Mouse (Mus musculus) activated CD4-positive, CD25-positive, alpha-beta regulatory T cell, adult 4 months (primary cell): ENCODE results near the gene Adm. TPM values are rescaled to one million over a fixed set of nuclear protein-coding genes. Genes with fewer than 3 reads are reported as not detected.
"Not testable (repeated sequence)": the region's sequence is repeated elsewhere in the genome, so short reads cannot be mapped to it uniquely, and the experiment has no call there.

Source experiments
- ATAC-seq: one replicate; pipeline ENCODE4 v1.8.0; 2017
- polyA plus RNA-seq, 2 experiments: library from polyadenylated mRNA; unstranded; fragments of 100-300 nt; shearing (Covaris generic); gene quantifications; one replicate each; pipeline ENCODE4 v1.2.1; 2017

The Adm gene
- not detected for polyA plus RNA-seq

DNA sequence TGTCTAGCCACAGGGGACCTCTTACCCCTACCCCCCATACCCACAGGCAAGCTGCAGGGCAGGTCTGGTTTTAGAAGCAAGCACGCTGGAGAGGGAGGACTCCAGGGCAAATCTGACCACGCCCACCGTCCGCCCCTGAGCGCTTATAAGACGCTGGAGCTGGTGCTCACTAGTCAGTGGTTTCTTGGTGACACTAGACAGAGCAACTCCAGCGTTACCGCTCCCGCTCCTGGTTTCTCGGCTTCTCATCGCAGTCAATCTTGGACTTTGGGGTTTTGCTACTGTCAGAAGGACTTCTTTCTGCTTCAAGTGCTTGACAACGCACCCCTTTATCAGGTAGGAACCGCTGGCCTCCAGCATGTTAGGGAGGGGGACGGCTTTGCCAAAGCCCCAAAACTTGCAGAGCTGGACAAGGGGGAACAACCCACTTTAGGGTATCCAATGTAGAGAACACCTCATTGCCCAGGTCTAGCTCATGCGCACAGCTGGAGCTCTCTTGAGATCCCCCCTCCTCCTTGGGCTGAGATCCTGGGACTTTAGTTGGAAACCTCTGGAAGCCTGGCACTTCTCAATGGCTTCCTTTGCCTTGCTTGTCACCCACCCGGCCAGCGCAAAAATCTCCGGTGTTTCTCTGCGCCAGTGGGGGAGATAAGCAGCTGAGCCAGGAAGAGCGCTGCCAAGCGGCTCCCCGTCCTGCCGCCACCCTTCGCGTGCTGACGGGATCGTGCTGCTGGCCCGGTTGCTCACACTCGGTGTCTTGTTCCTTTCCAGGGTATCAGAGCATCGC, at the start of gene Adm:
TSS of gene Adm (plus strand) at position 176 of the 787 bp plus-strand sequence.
- ATAC-seq = no peak

DNA sequence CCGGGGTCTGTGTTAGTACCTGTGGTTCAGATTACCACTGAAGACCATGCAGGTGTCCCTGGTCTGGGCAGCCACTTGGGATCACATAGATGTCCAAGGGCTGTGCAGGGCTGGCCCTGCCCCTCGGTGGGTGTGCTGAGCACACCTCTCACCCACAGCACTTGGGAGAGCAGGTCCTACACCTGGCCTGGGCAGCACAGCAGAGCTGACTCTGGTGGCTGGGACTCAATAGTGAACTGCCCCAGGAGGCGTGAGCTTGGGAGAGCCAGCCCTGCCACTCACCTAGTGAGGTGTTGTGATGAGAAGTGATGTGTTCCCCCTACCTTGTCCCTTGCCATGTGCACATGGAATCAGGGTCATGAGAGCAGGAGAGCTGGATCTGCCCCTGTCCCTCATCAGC, 43.8 kb upstream of the Adm start:
- ATAC-seq = no peak

DNA sequence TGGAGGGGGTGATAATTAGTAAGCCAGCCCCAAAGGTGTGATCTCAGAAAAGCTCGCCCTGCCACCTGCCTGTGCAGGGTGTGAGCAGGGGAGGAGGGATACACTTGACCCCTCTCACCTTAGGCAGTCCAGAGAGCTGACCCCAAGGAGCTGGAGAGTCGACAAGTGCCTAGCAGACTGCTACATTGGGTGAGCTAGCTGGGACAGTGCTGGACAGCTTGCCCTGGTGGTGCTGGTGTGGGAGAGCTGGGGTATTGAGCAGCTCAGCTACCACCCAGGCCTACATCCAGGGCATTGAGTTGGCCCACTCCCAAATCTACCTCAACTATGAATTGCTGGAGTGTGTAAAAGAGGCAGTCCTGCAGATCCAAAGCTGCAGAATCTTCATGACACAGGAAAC, 43.3 kb upstream of the Adm start:
- no peak for ATAC-seq

DNA sequence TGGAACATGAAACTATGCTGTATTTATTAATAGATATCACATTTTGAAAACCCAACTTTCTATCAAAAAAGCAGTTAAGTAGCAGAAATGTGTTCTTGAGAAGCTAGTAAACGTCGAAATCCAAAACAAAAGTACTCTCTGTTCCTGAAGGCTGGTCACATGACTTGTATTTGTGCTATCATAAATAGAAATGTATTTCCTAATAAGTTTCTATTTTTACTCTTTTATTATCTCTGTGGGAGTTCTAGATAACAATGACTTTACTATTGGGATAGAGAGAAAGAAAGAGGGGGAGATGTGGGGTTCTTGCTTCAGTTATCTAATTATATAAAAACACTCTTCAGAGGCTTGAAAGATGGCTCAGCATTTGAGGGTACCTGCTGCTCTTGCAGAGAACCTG, 42.2 kb upstream of the Adm start:
- no peak for ATAC-seq

DNA sequence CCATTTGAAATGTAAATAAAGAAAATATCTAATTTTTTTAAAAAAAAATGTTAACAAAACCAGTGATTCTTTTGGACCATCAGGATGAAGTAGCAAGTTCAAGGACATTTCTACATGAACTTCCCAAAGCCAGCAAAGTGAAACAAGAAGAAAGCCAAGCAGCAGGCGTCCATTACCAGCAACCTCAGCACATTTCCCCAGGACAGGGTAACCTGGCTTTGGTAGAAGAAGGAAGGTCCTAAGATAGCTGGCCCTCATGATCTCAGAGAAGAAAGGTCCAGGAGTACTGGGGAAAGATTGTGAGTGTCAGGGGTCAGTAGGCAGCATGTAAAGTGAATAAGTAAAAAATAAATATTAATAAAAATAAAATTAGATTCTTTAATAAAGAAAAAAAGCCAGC, 39.7 kb upstream of the Adm start:
- no peak for ATAC-seq

DNA sequence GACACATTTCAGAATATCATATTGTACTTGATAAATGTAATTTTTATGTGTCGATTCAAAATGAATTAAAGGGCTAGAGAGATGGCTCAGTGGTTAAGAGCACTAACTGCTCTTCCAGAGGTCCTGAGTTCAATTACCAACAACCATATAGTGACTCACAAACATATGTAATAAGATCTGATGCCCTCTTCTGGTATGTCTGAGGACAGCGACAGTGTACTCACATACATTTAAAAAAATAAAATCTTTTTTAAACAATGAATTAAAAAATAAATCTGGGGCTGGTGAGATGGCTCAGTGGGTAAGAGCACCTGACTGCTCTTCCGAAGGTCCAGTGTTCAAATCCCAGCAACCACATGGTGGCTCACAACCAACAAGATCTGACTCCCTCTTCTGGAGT, 33.5 kb upstream of the Adm start:
- not testable (repeated sequence) for ATAC-seq

DNA sequence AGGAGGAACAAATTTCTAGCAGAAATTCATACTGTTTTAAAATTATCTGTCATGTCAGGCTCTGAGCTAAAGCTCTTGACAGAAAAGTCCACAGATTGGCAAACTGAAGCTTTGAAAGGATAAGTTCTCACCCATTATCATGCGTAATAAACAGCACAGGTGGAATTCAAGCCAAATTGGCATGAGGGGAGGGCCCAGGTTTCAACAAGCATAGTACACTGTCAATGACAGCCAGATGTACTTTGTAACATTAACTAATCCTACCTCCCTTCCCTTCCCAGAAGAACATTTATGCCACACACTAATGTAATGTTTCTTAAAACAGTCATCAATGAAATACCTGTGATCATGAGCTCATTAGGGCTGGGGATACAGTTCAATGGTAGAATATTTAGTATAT, 30.3 kb upstream of the Adm start:
- no peak for ATAC-seq

DNA sequence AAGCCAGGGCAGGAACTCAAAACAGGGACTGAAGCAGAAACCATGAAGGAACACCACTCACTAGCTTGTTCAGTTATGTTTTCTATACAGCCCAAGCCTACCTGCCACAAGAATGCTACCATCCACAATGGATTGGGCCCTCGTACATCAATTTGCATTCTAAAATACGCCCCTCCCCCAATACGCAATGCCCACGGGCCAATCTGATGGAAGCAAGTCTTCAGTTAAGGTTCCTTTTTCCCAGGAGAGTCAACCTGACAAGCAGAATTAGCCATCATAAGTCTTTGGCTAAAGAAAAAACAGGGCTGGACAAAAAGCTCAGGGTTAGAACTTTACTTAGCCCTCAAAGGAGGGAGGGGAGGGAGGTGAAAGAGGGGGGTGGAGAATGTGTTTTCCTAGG, 22.0 kb upstream of the Adm start:
- no peak for ATAC-seq

DNA sequence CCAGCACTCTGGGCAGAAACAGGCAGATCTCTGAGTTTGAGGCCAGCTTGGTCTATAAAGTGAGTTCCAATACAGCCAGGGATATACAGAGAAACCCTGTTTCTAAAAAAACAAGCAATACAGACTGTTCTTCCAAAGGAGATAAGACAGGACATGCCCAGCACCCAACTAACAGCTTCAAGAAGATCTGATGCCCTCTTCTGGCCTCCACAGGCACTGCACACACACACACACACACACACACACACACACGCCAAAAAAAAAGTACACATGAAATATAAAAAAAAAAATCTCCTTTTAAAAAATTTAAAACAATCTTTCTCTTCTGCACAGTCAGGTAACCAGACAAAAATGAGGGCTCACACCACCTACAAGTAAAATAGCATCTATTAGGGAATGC, 20.6 kb upstream of the Adm start:
- no peak for ATAC-seq

DNA sequence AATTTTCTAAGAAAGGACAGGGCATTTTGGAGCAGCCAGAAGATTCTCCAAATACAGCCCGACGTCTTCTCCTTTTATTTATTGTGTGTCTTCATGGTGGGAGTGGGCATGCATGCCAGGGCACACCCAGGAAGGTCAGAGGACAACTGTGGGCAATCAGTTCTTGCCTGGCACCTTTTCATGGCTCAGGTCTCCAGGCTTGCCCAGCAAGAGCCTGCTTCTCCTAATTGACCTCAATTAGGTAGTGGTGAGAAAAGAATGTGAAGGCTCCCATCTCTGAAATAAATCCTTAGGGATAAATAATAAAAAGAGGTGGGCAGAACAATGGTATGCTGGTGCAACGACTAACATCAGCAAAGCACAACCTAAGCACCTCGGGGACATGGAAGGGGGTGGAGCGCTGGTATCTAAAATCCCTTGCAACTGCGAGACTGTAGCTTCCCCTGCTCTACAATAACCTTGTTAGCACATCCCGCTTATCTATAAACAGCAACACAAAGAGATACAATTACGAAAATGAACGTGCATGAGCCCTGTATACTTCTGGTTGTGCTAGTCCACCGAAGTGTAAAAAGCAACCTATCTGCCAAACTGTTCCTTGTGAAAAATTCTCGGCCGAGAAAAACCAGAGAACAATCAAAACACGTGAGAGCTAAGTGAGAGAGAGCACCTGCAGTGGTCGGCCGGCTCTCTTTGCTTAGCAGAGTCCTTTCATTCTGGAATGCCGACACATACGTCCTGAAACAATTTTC, 13.9 kb upstream of the Adm start:
- ATAC-seq = peak; percentile 7

DNA sequence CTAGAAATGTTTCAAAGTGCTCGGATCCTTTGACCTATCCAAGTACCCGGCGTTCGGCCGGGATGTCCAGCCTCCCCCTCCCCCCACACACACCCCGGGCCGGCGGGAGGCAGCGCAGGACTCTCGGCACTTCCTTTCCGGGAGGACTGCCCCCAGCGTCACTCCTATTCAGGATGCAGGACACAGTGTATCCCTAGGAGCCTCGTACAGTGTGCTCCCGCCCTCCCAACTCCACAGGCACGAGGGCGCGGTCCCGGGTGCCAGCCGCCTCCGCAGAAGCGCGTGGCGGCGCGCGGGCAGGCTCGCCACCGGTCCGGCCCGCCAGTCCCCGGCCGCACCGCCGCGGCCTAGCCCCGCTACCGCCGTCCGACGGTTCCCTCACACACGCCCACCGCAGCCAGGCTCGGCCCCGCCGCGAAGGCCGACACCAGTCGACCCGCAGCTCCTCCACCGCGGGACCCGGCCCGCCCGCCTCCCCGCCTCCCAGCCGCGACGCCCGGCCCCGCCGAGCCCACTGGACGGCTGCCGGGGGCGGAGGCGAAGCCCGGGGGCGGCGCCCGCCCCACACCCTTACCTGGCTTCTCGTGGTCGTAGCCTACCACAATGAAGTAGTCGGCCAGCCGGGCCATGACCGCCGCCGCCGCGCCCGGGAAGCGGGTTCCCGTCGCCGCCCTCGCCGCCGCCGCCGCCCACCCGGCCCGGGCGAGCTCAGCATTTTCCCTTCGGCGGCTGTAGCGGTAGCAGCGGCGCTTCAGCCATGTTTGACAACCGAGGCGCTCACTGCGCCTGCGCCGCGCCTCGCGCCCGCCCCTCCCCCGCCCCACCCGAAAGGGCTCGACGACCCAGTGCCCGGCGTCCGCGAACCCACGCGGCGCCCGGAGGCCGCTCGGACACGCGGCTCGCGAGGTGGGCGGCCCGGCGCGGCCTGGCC, 13.1 kb upstream of the Adm start, which contains the start of gene Sbf2:
TSS of gene Sbf2 (minus strand) at position 790 of the 931 bp plus-strand sequence.
- peak; percentile 58 for ATAC-seq

DNA sequence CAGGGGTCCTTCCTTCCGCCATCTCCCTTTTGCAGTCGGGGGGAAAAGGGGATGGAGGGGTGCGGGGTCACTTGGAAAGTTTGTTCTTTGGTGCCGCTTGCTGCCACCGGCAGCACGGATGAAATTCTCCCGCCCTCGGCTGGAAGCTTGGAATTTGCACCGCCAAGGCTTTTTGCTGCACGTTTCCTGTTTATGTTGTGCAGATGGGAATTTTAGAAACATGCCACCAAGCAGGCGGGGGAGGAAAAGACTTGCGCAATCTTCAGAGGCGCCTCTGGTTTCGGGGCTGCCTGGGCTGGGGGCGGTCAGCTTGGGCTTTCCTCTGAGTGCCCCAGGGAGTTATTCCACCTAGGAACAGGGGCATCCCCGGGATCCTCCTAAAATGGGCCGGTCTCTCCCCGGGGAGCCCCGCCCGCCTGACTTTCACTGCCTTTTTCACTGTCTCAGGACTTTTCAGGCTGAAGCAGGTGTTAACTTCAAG, 12.3 kb upstream of the Adm start:
- no peak for ATAC-seq

DNA sequence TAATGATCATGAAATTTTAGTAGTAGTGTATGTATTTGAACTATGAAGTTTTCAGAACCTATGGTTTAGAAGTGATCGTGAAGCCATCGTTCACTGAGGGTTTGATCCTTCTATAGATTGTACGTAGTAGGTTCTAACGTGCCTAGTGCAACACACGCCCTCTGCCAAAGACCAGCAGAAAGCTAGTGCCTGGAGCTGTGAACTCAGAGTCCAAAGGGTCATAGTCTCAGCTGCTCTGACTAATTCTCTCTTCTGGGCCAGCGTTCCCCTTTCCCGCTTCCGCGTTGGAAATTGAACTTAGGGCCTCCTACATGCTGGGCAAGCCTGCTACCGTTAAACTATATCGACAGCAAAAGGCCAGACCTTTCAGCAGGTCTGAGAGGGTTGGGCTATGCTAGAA, 11.7 kb upstream of the Adm start:
- ATAC-seq = no peak

DNA sequence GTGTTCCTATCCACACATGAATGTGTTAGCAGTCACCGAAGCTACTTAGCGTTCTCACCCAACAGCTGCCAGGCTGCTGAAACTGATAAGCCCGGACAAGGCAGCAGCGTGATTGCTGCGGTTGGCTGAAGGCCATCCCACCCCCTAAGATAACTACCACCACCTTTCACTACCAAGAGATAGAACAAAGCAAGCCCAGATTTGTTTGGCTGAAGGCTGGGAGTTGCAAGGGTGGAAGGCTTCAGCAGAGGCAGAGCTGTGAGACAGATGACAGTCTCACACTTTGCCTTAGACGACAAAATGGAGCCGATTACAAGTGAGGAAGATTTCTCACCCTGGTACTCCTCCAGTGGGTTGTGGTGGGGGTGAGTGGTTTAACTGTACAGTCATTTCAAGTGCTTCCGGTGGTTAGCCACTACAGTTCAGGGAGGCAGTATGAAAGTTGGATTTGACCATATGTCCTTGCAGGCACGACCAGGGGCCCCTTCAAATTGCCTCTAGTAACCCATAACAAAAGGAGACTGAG, 8.3 kb upstream of the Adm start:
- ATAC-seq = no peak

DNA sequence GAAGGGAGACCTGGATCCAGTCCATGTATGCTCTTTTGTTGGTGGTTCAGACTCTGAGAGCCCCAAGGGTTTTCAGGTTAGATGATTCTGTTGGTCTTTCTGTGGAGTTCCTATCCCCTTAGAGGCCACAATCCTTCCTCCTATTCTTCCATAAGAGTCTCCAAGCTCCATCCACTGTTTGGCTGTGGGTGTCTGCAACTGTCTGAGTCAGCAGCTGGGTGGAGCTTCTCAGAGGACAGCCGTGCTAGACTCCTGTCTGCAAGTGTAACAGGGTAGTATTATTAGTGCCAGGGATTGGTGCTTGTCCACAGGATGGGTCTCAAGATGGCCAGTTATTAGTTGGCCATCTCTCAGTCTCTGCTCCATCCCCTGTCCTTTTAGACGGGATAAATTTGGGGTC, 3.4 kb upstream of the Adm start:
- ATAC-seq = no peak

DNA sequence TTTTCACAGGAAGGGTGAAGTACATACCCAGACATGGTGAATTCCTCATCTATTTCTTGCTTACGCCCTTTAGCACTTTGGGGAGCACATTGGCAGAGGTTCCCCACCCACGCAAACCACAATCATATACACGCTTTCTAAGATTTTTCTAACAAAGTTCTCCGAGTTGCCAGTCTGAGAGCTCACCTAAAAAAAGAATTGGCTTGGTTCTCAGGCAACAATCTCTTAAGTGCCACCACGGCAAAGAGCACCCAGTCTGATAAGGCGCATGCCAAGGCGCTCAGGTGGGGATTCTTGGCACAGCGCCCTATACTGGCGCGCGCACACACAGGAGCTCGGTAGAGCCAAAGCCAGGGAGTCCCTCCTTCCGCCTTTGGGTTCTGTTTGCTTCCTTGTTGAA, 2.5 kb upstream of the Adm start:
- no peak for ATAC-seq

DNA sequence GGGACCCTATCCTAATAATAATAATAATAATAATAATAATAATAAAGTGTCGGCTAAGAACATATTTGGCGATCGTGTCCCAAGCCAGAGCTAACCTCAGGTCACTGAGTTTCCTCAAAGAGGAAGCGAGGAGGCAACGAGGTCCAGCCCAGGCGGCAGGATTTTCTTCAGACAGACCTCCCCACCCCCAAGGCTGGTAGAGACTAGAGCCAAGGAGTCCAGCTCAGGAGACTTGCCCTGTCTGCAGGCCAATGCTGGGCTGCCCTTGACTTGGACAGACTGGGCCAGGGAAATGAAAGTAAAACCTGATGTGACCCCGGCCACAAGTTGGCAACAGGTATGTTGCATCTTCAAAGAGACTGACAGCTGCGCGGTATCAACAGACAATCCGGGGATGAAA, 2.0 kb upstream of the Adm start:
- ATAC-seq = no peak

DNA sequence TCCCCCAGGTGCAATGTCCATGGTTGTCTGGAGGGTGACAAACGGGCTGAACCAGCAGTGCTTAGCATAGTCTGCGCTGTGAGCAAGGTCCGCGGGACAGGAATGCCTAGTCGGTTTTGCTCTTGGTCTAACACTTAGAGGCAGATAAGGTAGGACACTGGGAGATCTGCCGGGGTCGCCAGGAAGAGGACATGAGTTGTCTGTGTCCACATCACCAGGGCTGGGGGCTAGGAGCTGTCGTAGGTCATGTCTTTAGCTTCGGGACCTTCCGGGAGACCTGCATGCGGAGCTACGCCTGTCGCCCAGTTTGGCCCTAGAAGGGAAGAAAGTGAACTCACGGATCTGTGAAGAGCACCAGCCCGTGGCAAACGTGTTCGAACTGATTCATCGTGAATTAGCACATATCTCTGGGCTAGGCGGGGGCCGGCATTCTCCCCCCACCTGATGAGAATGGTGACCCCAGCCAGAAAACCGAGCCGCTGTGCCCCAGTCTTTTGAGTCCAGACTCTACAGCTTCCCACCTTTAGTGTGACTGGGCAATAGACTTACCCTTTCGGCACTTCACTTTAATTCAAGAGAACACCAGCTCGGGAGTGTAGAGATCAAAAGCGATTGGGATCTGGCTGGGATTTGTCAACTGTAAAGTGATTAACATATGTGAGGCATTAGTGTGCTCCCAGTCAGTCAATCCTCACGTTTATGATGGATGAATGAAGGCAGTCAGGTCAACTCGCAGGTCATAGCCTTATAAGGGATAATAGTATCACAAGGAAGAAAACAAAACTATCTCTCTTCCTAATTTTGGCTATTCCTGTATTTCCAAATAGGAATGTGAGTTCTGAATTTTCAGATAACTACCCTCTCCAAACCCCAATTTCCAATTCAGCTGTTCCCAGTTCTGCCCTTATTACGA, 1.0 kb upstream of the Adm start:
- ATAC-seq = no peak

DNA sequence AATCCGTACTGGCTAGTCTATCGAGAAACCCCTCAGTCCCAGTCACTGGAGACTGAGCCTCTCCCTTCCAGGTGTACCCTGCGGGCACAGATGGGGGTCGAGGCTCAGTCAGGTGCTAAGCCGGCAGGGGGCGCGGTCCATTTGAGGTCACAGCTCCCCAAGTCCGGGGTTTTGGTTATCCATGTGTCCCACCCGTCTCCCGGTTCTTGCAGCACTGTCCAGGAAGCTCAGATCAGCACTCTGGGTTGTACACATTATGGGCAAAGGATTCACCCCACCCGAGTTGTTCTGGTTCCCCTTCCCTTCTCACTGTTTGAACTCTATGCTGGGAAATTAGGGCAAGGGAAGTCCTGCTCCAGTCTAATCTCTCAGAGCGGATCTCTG, 370 bp upstream of the Adm start:
- ATAC-seq = no peak

DNA sequence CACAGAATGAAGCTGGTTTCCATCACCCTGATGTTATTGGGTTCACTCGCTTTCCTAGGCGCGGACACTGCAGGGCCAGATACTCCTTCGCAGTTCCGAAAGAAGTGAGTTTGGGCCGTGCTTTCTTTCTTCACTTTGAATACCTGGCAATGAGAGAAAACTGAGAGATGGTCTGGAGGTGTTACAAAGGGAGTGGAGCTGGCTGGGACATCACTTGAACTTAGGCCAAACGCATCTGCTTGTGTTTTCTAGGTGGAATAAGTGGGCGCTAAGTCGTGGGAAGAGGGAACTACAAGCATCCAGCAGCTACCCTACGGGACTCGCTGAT, 776 bp downstream of the Adm start:
- ATAC-seq = no peak

DNA sequence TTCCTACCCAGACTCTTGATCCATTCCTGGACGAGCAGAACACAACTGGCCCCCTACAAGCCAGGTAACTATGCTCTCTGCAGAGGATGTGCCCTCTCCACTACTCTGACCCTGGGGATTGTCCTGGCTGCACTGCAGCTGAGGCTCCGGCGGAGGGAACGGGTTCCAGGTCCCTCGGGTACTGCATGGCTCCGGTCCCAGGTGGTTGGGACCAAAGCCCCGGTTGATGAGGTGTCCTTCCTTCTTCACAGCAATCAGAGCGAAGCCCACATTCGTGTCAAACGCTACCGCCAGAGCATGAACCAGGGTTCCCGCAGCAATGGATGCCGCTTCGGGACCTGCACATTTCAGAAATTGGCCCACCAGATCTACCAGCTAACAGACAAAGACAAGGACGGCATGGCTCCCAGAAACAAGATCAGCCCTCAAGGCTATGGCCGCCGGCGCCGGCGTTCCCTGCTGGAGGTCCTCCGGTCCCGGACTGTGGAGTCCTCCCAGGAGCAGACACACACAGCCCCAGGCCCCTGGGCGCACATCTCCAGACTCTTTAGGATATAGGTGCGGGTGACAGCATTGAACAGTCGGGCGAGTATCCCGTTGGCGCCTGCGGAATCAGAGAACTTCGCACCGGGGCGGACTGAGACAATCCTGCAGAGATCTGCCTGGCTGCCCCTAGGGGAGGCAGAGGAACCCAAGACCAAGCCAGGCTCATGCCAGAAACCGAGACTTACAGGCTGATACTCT, 1.3 kb downstream of the Adm start:
- no peak for ATAC-seq
